Mouse (Mus musculus): ENCODE measurements at regions not wholly inside any gene's neighbourhood (a gene's known extent, or its start where the extent isn't known, plus 50 kb on each side); places are given as distances from the start of the nearest gene placed in this dataset.

- H3K27ac ChIP-seq (ENCODE audit: control insufficient read depth, insufficient read depth, low read depth, low read length) = no peak overlapping the region
- H3K27me3 ChIP-seq (ENCODE audit: control insufficient read depth, insufficient read depth, low read length) = no peaks in the 10 kb centered on the region
- no peaks in the 10 kb centered on the region for H3K4me1 ChIP-seq (ENCODE audit: control insufficient read depth, insufficient read depth, low read length)
- no peak overlapping the region for H3K4me3 ChIP-seq (ENCODE audit: control insufficient read depth, low read depth, low read length)
- H3K36me3 ChIP-seq (ENCODE audit: control insufficient read depth, insufficient read depth, low read length) = no peaks in the 10 kb centered on the region
- TF ChIP-seq CTCF (IDR thresholded peaks at IDR 0.05; ENCODE audit: control insufficient read depth, insufficient read depth, insufficient replicate concordance, low read depth, low read length) = no peak
- TF ChIP-seq POLR2A (IDR thresholded peaks at IDR 0.05; ENCODE audit: control insufficient read depth, low read depth, low read length) = no peak
These were observed 482.1 kb upstream of the Gcfc2 start for GRCm38 (mm10) chr6:81441396-81441795.

DNA sequence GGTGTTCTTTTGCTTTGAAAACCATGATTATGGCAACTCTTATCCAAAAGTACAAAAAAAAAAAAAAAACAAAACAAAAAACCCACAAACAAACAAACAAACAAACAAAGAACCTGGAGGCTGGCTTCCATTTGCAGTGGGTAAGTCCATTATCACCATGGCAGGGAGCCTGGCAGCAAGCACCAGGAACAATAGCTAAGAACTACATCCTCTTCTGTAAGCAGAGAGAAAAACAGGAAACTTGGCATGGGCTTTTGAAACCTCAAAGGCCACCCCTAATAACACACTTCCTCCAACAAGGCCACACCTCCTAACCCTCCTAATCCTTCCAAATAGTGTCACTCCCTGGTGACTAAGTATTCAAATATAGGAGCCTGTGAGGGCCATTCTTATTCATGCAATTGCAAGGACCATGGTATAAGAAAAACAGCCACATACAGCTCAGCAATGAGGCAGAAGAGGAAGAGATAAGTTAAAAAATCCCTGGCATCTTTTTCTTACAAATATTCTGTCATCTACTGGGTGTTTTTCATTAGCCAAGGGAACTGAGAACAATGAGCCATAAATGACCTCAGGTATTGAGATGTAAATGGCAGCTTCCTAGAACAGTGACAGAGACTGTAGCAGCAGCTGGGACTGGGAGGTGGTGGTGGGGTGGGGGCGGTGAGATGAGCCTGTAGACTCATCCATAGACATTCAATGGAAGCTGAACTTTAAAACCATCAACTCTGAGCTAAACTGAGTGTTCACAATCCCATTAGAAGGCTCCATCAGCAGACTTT is 477.3 kb upstream of the Gcfc2 start:
- Histone ChIP-seq H3K36me3 (ENCODE audit: control insufficient read depth, insufficient read depth, low read length) (no peaks in the 10 kb centered on the region), H3K27me3 (ENCODE audit: control insufficient read depth, insufficient read depth, low read length) (no peaks in the 10 kb centered on the region), H3K27ac (ENCODE audit: control insufficient read depth, insufficient read depth, low read depth, low read length) (no peak overlapping the region), H3K4me1 (ENCODE audit: control insufficient read depth, insufficient read depth, low read length) (no peaks in the 10 kb centered on the region), H3K4me3 (ENCODE audit: control insufficient read depth, low read depth, low read length) (no peak overlapping the region)
- TF ChIP-seq POLR2A (IDR thresholded peaks at IDR 0.05; ENCODE audit: control insufficient read depth, low read depth, low read length) (no peak), CTCF (IDR thresholded peaks at IDR 0.05; ENCODE audit: control insufficient read depth, insufficient read depth, insufficient replicate concordance, low read depth, low read length) (no peak)

- no peaks in the 10 kb centered on the region for H3K4me1 ChIP-seq (ENCODE audit: control insufficient read depth, insufficient read depth, low read length)
- no peak overlapping the region for H3K4me3 ChIP-seq (ENCODE audit: control insufficient read depth, low read depth, low read length)
- TF ChIP-seq POLR2A (IDR thresholded peaks at IDR 0.05; ENCODE audit: control insufficient read depth, low read depth, low read length) (no peak), CTCF (IDR thresholded peaks at IDR 0.05; ENCODE audit: control insufficient read depth, insufficient read depth, insufficient replicate concordance, low read depth, low read length) (no peak)
- H3K27me3 ChIP-seq (ENCODE audit: control insufficient read depth, insufficient read depth, low read length) = no peaks in the 10 kb centered on the region
- no peaks in the 10 kb centered on the region for H3K36me3 ChIP-seq (ENCODE audit: control insufficient read depth, insufficient read depth, low read length)
- H3K27ac ChIP-seq (ENCODE audit: control insufficient read depth, insufficient read depth, low read depth, low read length) = no peak overlapping the region
These were observed 475.8 kb upstream of the Gcfc2 start for GRCm38 (mm10) chr6:81447701-81448100.

DNA sequence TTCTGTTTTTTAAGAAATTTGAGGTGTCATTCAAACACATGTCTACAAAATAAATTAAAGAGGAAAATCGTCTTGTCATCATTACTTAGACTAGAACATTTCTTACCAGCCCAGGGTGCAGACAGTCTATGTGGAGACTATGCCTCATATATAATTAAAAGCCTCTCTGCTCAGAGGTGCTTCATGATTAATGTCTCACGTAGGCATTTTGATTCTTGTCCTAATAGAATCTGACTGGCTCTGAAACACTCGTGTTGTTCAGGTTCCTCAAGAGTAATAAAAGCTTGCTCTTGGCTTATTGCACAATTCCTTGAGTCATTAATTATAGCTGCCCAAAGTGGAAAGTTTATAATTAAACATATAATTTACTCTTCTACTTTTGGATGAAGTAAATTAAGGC is 475.1 kb upstream of the Gcfc2 start:
- TF ChIP-seq POLR2A (IDR thresholded peaks at IDR 0.05; ENCODE audit: control insufficient read depth, low read depth, low read length) = no peak
- no peak for TF ChIP-seq CTCF (IDR thresholded peaks at IDR 0.05; ENCODE audit: control insufficient read depth, insufficient read depth, insufficient replicate concordance, low read depth, low read length)
- Histone ChIP-seq H3K27me3 (ENCODE audit: control insufficient read depth, insufficient read depth, low read length) (no peaks in the 10 kb centered on the region), H3K4me1 (ENCODE audit: control insufficient read depth, insufficient read depth, low read length) (no peaks in the 10 kb centered on the region), H3K27ac (ENCODE audit: control insufficient read depth, insufficient read depth, low read depth, low read length) (no peak overlapping the region), H3K36me3 (ENCODE audit: control insufficient read depth, insufficient read depth, low read length) (no peaks in the 10 kb centered on the region), H3K4me3 (ENCODE audit: control insufficient read depth, low read depth, low read length) (no peak overlapping the region)

DNA sequence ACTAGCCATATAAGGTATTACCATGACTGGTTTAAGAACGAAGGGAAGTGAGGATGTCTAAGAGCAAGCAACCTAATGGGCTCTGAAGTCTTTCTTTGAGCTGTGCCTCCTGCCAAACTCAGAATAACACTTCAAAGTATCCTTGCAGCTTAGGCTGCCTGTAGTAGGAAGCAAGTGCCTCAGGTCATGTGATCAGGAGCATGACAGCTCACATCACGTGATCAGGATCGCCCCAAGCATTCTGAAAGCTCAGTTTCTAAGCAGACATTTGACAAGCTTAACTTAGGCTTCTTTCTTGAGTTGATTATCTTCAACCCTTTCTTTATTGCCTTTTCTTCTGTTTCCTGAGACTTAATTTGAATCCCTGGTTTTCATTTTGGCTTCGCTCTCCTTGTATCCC is 462.4 kb upstream of the Gcfc2 start:
- H3K27ac ChIP-seq (ENCODE audit: control insufficient read depth, insufficient read depth, low read depth, low read length) = no peak overlapping the region
- no peaks in the 10 kb centered on the region for H3K4me1 ChIP-seq (ENCODE audit: control insufficient read depth, insufficient read depth, low read length)
- no peaks in the 10 kb centered on the region for H3K27me3 ChIP-seq (ENCODE audit: control insufficient read depth, insufficient read depth, low read length)
- H3K36me3 ChIP-seq (ENCODE audit: control insufficient read depth, insufficient read depth, low read length) = no peaks in the 10 kb centered on the region
- TF ChIP-seq CTCF (IDR thresholded peaks at IDR 0.05; ENCODE audit: control insufficient read depth, insufficient read depth, insufficient replicate concordance, low read depth, low read length) (no peak), POLR2A (IDR thresholded peaks at IDR 0.05; ENCODE audit: control insufficient read depth, low read depth, low read length) (no peak)
- no peak overlapping the region for H3K4me3 ChIP-seq (ENCODE audit: control insufficient read depth, low read depth, low read length)

GRCm38 (mm10) chr6:81464442-81464841 is 459.0 kb upstream of the Gcfc2 start:
- H3K36me3 ChIP-seq (ENCODE audit: control insufficient read depth, insufficient read depth, low read length) = no peaks in the 10 kb centered on the region
- no peak for TF ChIP-seq CTCF (IDR thresholded peaks at IDR 0.05; ENCODE audit: control insufficient read depth, insufficient read depth, insufficient replicate concordance, low read depth, low read length)
- TF ChIP-seq POLR2A (IDR thresholded peaks at IDR 0.05; ENCODE audit: control insufficient read depth, low read depth, low read length) = no peak
- H3K4me3 ChIP-seq (ENCODE audit: control insufficient read depth, low read depth, low read length) = no peak overlapping the region
- H3K27ac ChIP-seq (ENCODE audit: control insufficient read depth, insufficient read depth, low read depth, low read length) = no peak overlapping the region
- H3K27me3 ChIP-seq (ENCODE audit: control insufficient read depth, insufficient read depth, low read length) = no peaks in the 10 kb centered on the region
- H3K4me1 ChIP-seq (ENCODE audit: control insufficient read depth, insufficient read depth, low read length) = no peaks in the 10 kb centered on the region

DNA sequence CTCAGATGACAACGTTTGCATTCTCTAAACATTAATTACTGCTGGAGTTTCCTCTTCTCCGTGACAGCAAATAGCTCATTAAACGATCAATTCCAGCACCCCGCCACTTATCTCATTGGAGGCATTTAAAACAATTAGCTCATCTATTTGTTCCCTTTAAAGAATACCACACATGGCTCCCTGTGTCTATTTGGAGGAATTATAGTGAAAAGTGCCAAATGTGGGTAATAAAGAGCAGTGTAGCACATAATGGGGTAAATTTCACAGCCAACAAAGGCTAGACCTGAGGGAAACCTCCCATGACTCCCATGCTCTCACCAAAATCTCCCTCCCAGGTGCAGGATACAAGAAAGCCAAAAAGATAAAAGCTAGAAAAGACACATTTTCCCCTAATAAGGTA is 456.9 kb upstream of the Gcfc2 start:
- no peaks in the 10 kb centered on the region for H3K27me3 ChIP-seq (ENCODE audit: control insufficient read depth, insufficient read depth, low read length)
- TF ChIP-seq CTCF (IDR thresholded peaks at IDR 0.05; ENCODE audit: control insufficient read depth, insufficient read depth, insufficient replicate concordance, low read depth, low read length) (no peak), POLR2A (IDR thresholded peaks at IDR 0.05; ENCODE audit: control insufficient read depth, low read depth, low read length) (no peak)
- no peak overlapping the region for H3K27ac ChIP-seq (ENCODE audit: control insufficient read depth, insufficient read depth, low read depth, low read length)
- no peak overlapping the region for H3K4me3 ChIP-seq (ENCODE audit: control insufficient read depth, low read depth, low read length)
- H3K4me1 ChIP-seq (ENCODE audit: control insufficient read depth, insufficient read depth, low read length) = no peaks in the 10 kb centered on the region
- no peaks in the 10 kb centered on the region for H3K36me3 ChIP-seq (ENCODE audit: control insufficient read depth, insufficient read depth, low read length)

Data from testis, adult 2 months (tissue).